Mouse (Mus musculus): Measurements from ENCODE around the gene Pitpnm2. TPM values are rescaled to one million over a fixed set of nuclear protein-coding genes. Genes with fewer than 3 reads are reported as not detected.

The Pitpnm2 gene
- total RNA-seq, 1 experiment from 2014 or later, result 51.8 TPM

GRCm38 (mm10) chr5:124247986-124248626 is 1.5 kb downstream of the Pitpnm2 start:
- no peak for DNase-seq

GRCm38 (mm10) chr5:124247296-124247695 is 2.3 kb downstream of the Pitpnm2 start:
- no peak for DNase-seq

DNA sequence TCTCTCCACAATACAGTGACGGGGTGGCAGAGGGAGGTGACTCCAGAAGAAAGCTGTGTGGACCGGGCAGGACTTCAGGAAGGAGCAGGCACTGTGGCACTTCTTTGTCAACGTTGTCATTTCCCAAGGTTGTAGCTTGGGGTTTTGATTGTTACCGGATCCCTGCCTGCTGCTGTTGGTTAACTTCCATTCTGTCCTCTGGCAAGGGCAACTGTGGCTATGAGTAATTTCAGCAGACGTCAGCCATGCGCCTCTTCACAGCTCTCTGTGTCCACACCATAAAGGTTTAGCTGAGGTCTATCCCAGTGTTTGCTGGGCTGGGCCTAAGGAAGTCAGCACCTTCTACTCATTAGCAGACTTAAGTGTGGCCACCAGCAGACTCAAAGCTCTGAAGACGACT is 4.7 kb downstream of the Pitpnm2 start:
- DNase-seq, result peak; percentile 44

- no peak for DNase-seq
Observed at GRCm38 (mm10) chr5:124244449-124244848, 5.1 kb downstream of the Pitpnm2 start.

DNA sequence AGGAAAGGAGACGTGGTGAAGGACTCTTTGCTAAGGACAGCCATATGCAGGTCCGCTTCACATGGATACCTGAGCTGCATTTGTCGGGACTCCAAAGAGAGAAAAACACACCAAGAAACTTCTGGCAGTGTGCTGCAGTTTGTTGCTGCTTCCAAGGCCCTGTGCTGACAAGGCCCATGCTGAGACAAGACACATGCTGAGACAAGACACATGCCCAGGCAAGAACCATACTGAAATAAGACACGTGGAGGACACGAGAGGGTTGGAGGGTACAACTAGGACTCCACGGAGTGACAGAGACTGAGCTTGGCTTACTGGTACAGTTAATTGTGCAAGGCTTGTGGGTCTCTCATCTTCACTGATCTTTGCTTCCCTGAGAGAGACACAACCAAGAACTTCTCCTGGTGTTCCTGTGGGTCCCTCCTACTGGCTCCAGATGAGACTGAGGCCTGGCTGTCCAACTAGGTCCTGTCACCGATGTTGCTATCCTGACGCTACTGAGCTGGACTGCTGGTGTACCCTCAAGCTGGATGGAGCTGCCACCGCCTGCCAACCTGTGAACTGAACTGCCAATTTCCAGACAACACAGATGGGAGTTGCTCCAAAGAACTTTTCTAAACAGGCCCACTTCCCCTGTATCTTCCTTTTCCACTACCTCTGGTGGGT is 6.2 kb downstream of the Pitpnm2 start:
- DNase-seq, result no peak

- DNase-seq, result no peak
Observed at GRCm38 (mm10) chr5:124241686-124242444, 7.7 kb downstream of the Pitpnm2 start.

DNA sequence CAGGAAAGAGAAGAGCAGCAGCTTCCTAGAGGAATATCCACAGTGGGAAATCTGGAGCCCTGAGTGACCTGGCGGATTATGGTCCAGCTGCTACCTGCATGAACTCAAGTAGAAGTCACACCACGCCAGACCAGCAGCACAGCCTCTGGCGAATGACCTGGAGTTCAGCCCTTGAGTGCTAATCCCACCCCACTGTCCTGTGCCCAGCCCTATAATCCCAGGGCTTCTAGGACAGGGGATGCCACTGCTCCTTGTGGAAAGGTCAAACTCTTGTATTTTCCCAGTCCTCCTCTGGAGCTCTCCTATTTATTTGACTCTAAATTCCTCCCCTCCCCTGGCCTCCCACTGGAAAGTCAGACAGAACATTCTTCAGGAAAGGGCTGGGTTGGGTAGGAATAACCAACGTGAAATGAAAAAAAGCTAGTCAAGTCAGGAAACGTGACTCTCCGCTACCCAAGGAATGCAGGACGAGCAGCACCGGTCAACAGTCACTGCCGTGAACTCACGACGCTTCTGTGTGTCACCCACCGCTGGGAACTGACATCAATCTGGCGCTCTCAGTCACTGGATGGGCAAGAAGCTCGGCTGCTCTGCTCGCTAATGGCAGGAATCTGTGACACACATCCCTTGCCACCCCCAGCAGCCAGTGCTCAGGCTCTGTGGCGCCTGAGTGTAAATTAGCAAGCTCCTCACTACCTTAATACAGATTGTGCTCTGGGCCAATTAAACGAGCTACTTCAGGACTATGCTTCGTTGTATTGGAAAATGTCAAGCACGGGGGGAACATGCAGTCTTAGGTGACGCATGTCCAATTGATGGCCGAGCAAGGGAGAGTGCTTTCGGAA is 8.5 kb downstream of the Pitpnm2 start:
- DNase-seq, result peak; percentile 44

DNA sequence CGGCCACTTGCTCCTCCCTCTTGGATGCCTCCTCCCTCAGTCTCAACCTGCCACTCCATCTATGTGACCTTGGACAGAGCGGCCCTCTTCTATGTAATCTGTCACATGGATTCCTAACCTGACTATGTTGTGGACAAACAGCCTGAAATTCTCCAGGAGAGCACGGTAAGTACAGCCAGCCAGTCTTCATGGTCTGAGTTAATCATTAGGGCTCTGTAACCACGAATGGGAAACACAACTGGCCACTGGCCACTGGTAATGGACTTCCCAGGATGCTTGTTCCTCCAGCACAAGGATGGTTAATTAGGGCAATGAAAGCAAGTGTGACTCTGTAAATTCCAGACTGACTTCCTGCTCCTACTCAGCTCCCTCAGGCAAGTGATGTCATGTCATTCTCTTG is 13.4 kb downstream of the Pitpnm2 start:
- DNase-seq, result no peak

- no peak for DNase-seq
Observed at GRCm38 (mm10) chr5:124234778-124235177, 14.8 kb downstream of the Pitpnm2 start.

- DNase-seq, result peak; percentile 13
Observed at GRCm38 (mm10) chr5:124233874-124234661, 15.5 kb downstream of the Pitpnm2 start.

DNA sequence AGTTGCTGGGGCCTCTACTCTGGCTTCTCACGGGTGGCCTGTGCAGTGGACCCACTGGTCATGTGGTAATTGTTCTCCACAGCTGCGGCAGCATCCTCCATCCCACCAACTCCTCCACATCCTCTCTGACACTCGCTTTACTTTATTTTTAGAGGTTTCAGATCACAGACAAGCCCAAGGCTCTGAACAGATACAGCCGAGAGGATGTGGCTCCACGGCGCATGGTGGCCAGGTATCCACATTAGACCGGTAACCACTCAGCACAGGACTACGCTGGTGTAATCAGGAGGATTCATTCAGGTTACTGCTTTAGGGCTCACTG is 16.5 kb downstream of the Pitpnm2 start:
- no peak for DNase-seq

DNA sequence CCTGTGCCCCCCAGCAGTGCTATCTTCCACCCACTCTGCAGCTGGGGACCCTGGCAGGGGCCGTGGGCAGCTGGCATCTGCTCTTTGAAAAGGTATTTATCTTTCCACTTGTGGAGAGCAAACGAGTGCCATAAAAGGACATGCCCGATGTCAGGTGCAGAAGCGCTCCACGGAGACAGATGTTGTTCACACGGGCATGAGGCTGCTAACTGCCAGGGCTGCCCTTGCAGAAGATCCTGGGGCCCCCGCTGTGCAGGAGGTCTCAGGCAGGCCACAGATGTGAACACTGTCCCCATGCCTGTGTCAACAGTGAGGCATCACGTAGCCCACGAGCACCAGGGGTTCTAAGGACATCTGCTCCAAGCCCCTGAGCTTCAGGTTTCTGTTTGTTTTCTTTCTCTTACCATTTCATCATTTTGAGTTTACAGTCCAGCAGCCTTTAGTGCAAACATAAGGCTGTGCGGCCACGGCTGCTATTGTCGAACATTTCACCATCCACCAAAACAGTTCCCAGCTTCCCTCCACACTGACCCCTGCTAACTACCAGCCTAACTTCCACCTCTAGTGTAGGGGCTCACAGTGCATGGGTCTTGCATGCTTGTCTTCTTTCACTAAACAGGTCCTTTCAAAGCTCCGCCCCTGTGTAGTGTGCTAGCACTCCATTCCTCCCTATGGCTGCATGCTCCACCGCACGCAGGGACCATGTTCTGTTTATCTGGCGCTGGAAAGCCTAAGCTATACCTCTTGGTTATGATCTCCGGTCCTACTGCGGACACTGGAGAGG is 17.0 kb downstream of the Pitpnm2 start:
- DNase-seq, result no peak

DNA sequence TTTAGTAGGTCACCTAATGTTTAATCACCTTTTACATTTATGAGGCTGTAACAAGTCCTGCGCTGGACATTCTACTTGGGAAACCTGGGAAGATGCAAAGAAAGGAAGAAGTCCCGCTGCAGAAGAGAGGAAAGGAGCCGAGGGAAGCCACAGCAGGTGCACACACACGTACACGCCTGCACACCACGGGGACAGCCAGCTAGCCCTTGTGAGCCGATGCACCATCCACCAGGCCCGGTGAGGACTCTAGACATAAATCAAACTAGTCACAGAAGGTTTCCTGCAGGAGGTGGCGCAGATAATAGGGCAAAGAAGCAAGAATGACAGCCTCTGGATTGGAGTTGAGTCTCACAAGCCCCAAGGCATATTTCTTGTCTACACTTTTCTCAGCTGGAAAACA is 19.1 kb downstream of the Pitpnm2 start:
- no peak for DNase-seq

DNA sequence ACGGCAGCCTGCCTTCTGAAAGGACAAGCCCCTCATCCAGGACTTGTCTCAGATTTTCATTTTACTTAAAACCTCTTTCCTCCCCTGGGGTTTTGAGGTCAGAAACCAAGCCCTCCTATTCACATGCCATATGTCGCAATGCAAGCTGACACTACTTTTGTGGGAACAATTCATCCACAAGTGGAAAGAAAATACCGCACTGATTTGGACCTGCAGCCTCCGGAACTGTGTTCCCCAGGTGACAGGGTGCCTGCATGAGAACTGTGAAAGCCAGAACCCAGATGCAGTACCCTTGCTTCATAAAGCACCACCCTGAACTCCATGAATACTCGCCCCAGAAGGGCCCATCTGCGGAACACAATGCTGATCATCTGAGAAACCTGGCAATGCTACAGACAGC is 22.4 kb downstream of the Pitpnm2 start:
- DNase-seq, result no peak

GRCm38 (mm10) chr5:124226494-124226893 is 23.1 kb downstream of the Pitpnm2 start:
- DNase-seq, result peak; percentile 67

DNA sequence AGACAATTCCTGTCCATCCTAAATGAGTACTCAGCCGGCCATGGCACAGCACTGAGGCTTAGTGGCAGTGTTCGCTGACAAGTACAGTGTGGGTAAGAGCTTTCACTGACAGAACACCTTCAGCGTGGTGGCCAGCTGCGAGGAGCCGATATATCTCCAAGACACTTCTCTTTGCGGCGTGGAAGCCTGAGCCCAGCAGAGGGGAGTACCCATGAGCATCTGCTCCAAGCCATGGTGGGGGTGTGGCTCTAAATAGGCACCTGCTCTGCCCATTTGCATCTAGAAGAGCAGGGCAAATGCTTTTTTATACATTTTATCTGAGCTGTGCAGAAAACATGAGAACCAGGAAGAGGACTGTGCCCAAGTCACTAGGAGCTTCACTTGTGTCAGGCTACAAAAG is 23.7 kb downstream of the Pitpnm2 start:
- DNase-seq, result no peak

GRCm38 (mm10) chr5:124224321-124225092 is 25.1 kb downstream of the Pitpnm2 start:
- no peak for DNase-seq

- no peak for DNase-seq
Observed at GRCm38 (mm10) chr5:124223574-124223973, 26.0 kb downstream of the Pitpnm2 start.

DNA sequence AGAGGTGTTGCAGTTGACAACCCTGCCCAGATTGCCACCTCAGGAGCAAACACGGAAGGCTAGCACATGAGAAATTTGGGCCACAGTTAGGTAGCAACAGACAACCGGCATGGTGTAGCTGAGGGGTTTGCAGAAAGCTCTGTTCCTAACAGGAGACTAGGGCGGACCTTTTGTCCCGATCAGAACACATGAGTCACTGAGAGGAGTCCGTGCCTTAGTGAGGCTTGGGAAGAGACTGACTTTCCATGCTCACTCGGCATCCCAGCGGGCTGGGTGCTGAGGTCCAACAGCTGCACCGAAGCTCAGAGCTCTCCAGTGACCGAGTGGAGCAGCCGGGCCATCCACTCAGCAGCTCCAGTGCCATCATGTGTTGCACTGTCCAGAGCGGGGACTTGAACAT is 26.9 kb downstream of the Pitpnm2 start:
- no peak for DNase-seq

- DNase-seq, result no peak
Observed at GRCm38 (mm10) chr5:124221736-124222040, 27.9 kb downstream of the Pitpnm2 start.

Data from adrenal gland, postnatal 14 days (tissue).